Mouse (Mus musculus) hematopoietic multipotent progenitor cell, adult 10-12 weeks (in vitro differentiated cells): ENCODE results near the gene Olfr308. TPM values are rescaled to one million over a fixed set of nuclear protein-coding genes. Genes with fewer than 3 reads are reported as not detected.

Experiments used
- polyA plus RNA-seq: library from polyadenylated mRNA; stranded (reverse); fragments of >175 nt; gene quantifications from 2 replicates; pipeline ENCODE4 v1.2.3, GENCODE M21; 2012; ENCODE audit warnings: low replicate concordance

Olfr308 gene
- not detected in 2 replicates for polyA plus RNA-seq

DNA sequence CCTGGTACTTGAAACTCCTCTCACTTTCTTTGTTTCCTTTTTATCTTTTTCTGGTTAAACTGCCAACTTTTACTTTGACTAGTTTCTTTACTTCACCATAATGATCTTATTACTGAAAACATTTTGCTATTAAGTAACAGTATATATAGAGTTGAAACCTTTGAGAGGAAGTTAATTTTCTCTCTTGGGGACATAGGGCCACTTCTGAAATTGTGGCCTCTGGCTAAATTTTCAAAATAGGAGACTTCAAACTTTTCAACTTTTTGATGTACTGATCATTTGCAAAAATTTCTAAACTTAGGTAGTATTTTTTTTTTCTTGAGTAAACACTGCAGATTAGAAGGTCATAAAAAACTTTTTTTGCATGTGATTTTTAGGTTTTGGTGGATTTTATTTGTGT lies at the start of gene Olfr308:
TSS of gene Olfr308 (minus strand) at position 101 of the 400 bp plus-strand sequence.

GRCm38 (mm10) chr7:86366828-86367227 lies 41.4 kb upstream of the Olfr308 start, which contains the start of gene Olfr305:
Olfr305 (minus strand) TSS chr7:86366928.

DNA sequence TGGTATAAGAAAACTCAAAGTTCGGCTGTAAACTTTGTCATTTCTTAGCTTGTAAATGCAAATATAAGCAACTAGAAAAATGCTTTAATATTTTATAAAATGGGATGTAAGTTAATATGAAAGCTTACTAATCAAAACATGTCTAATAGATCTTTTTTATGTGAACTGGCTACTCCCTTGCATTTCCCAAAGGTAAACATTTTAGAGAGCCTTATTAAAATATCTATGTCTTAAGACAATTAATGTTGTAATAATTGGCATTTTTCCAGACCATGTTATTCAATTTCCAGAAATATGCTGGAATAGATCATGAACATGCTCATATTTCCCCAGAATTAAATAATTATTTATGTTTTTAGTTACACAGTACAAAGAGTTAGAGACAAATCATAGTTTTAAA lies 12.1 kb upstream of the Olfr308 start, which contains the start of gene Olfr307:
TSS of gene Olfr307 (minus strand) at position 101 of the 400 bp plus-strand sequence.

DNA sequence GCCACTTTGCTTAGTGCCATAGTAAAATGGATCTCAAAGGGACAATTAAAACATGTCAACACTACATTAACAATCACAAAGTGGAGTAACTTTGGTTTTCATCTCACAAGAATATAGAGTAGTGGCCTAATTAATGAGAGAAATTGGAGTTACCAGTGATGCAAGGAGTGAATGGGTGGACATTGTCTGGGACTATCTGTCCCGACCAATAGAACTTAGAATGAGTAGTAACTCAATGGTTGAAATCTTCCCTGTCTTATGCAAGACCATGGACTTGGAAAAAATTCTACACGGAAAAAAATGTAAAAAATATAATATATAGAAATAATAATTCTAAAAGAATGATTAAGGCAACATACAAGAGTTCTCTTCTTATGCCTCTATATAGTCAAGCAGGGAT lies 11.8 kb downstream of the Olfr308 start, which contains the start of gene Olfr309:
TSS of gene Olfr309 (minus strand) at position 101 of the 400 bp plus-strand sequence.

GRCm38 (mm10) chr7:86277072-86277471 lies 48.4 kb downstream of the Olfr308 start, which contains the start of gene Olfr310:
Olfr310 (minus strand) TSS chr7:86277172.

Other genes starting within 250 kb of the Olfr308 start
- not detected in 2 replicates for gene Vmn2r75, start 153.9 kb downstream of the Olfr308 start, polyA plus RNA-seq
- gene Vmn2r76, start 79.3 kb downstream of the Olfr308 start, polyA plus RNA-seq: not detected in 2 replicates
- gene Olfr310, start 48.5 kb downstream of the Olfr308 start, polyA plus RNA-seq: not detected in 2 replicates
- gene Olfr309, start 11.9 kb downstream of the Olfr308 start, polyA plus RNA-seq: not detected in 2 replicates
- gene Olfr307, start 12.0 kb upstream of the Olfr308 start, polyA plus RNA-seq: not detected in 2 replicates
- not detected in 2 replicates for gene Olfr305, start 41.3 kb upstream of the Olfr308 start, polyA plus RNA-seq
- gene Olfr304, start 61.0 kb upstream of the Olfr308 start, polyA plus RNA-seq: not detected in 2 replicates
- gene Olfr303, start 72.2 kb upstream of the Olfr308 start, polyA plus RNA-seq: not detected in 2 replicates
- gene Olfr301, start 78.2 kb upstream of the Olfr308 start, polyA plus RNA-seq: not detected in 2 replicates
- gene Olfr299, start 134.3 kb upstream of the Olfr308 start, polyA plus RNA-seq: not detected in 2 replicates
- gene Olfr298, start 166.9 kb upstream of the Olfr308 start, polyA plus RNA-seq: not detected in 2 replicates
- gene Olfr297, start 194.3 kb upstream of the Olfr308 start, polyA plus RNA-seq: not detected in 2 replicates